Mouse (Mus musculus): Measurements from ENCODE around the gene Gm9958. TPM values are rescaled to one million over a fixed set of nuclear protein-coding genes. Genes with fewer than 3 reads are reported as not detected.

The Gm9958 gene
- total RNA-seq (2021): 1 to 10 TPM; 1.5 to 2.4 TPM
- long read RNA-seq, partial matches to known transcripts: 0 of 1 reads
- long read RNA-seq, other reads (novel, unspliced or antisense): 0 of 1 reads

DNA sequence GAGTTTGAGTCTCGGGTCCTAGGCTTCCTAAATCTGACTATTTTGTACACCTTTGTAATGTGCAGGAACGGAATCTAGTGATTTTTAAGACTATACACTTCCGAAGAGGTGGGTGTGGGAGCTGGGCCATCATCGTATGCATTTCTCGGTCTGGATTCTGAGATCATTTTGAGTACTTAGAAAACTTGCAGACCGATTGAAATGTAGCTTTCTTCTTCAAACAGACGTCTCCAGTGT, at the start of gene Gm9958:
Gene Gm9958 (plus strand): TSS at position 138 of the 237 bp plus-strand sequence.
- DNase-seq (ENCODE audit: low spot score in 2 of 2): no peak

DNA sequence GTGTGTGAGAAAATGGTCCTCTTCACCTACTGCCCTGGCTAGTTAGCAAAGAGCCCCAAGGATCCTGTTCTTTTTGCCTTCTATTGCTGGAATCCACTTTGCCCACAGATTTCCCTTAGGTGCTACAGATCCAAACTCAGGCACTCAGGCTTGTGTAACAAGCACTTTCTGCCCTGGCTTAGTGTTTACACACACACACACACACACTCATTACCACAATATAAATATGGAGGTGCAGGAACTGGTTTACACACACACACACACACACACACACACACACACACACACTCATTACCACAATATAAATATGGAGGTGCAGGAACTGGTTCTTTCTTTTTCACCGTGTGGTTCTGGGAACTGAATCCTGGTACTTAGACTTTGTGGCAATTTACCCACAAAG, 35.9 kb upstream of the Gm9958 start:
- DNase-seq (ENCODE audit: low spot score in 2 of 2): no peak

DNA sequence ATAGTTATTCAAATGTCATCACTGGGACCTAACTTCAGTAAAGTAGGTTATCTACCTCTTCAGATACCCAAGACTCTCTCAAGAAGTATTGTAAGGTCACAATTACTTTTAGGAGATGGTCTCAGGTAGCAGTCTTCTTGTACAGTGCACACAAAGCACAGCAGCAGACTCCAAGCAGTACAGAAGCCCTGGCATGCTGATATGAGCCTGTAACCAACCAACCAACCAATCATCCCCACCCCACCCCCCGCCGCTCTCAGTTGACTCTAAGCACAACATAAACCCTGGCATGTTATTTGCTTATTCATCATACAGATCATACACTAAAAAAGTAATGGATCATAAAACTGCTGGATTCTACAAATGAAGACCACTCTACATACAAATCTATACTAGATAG, 34.5 kb upstream of the Gm9958 start:
- no peak for DNase-seq (ENCODE audit: low spot score in 2 of 2)

DNA sequence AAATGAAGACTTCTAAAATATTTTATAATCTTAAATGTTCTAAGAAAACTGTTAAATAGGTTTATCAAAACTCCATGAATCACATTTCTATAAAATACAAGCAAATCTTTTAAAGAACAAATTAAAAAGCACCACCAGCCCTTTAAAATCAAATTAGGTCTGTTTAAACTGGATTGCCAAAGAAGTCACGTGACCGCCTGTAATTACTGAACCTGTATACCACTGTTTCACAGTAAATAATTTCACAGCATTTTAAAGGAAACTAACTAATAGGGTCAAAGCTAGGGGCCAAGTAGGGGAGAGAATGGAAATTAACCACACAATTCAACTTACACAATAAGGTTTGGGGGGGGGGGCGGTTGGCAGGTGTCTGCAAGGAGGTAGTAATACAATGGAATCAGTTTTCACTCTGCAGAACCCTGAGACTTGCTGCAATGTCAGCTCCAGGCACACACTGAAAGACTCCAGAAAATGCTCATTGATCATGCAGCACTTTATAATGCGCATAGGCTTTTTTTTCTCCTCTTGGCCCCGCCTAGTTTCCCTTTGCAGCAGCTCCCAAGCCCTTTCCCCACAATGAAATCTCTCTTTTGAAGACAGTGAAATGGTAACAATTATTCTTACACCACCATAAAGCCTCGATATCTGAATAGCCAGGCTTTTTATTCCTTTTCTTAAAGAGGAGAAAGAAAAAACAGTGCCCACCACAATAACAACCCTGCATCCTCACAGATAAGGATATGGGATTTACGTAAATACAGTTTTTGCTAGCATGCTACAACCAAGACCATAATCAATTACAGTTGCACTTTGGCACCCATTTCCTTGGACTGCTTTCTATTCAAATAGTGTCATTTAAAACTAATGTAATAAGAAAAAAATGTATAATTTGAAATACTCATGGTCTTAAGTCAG, 28.6 kb upstream of the Gm9958 start:
- no peak for DNase-seq (ENCODE audit: low spot score in 2 of 2)

DNA sequence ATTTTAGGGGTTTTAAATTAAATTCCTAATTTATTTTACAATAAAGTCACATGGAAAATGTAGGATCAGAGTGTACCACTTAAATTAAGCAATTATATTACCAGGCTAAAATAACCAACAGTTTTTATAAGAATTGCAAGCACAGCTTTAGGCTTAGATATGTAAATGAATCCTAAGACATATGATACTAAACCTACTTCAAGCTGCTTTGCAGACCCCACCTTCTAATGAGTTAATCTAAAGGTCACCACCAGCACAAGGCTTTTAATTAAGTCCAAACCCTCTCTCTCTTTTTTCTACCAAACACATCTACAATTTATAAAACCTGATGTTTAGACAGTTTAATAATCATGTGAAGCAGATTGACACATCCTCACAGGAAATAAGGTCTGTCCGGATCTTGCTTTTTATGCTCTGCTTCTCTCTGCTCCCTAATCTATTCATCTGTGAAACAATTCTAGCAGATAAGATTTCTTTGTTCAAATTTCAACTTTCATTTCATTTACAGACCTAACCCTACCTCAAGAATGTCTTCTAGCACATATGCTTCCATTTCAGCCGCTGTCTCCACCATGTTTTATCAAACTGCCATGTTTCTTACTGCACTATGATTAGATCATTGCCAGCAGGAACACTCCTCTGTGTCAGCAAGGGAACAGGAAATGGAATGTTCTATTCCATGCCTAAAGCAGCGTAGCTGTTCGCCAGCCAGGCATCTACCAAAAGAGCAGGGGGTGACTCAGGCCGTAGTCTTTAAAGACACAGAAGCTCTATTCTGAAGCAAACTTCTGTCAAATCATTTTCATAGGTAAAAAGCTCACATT, 27.7 kb upstream of the Gm9958 start:
- peak; percentile 56 to 65 for DNase-seq (ENCODE audit: low spot score in 2 of 2)

DNA sequence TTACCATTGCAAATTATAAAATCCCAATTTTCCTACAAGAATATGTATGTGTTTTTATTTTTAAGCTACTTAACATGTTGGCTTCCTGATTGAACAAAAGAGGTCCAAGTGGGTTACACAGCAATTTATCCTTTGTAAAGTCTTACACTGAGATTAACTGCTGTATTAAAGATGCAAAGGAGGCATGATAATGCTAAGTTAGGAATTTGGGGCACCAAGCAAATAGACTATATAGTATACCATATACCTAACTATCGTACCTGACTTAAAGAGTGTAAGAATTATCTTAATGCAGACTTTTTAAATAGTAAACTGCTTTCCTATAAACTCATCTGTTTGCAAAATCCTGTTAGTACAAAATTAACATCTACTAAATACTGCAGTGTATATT, 27.1 kb upstream of the Gm9958 start:
- no peak for DNase-seq (ENCODE audit: low spot score in 2 of 2)

DNA sequence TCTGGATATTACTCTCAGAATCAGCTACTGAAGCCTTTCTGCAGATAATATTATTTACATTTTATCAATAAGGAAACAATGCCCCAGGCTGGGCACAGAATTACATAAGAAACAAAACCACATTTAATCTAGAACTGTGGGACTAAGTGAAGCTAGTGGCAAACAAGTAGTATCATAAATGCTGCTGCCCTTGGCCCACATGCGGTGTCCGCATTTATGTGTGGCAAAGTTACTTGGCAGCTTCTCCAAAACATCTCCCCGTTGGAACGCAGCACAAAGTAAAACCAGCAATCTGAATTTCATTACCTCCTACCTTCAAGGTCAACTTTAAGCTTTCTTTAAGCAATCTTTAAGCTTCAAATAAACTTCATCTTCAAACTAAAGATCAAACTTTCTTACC, 26.2 kb upstream of the Gm9958 start:
- no peak for DNase-seq (ENCODE audit: low spot score in 2 of 2)

DNA sequence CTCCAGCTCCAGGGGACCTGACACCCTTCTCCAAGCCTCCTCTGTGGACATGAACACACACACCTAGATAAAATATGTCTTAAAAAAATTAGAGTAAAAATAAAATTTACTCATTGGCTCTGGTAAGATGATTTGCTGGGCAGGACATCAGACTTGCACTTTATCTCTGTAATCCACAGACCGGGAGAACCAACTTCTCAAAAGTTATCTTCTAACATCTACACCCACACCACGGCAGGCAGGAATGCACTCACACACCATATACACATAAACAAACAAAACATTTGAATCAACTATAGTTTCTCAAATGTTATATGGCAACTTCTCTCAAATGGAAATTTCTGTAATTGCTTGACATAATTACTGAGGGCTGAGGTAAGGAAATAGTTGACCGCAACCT, 20.1 kb upstream of the Gm9958 start:
- no peak for DNase-seq (ENCODE audit: low spot score in 2 of 2)

DNA sequence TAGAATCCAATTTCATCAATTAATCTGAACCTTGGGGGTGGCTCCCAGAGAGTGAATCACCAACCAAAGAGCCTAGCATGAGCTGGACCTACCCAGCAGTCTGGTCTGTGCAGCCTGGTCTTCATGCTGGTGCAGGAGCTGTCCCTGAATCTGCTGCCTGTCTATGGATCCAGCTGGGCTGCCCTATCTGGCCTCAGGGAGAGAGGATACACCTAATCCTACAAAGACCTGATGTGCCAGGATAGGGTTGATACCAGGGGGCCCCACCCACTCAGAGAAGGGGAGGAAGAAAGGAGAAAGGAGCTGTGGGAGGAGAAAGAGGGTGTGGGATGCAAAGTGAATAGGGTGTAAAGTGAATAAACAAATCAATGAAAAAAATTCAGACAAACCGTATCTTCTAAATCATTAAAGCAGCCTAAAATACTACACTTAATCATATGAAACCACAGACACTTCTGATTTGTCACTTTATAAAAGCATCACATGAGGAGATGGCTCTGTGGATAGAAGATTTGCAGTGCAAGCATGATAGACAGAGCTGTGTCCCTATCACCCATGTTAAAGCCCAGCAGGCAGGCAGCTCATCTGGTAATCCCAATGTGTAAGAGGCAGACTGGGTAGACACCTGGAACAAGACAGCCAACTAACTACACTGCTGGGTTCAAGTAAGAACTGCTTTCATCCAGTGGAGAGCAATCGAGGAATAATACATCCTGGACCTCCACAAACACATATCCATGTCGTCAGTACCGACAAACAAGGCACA, 13.3 kb upstream of the Gm9958 start:
- DNase-seq (ENCODE audit: low spot score in 2 of 2): no peak

DNA sequence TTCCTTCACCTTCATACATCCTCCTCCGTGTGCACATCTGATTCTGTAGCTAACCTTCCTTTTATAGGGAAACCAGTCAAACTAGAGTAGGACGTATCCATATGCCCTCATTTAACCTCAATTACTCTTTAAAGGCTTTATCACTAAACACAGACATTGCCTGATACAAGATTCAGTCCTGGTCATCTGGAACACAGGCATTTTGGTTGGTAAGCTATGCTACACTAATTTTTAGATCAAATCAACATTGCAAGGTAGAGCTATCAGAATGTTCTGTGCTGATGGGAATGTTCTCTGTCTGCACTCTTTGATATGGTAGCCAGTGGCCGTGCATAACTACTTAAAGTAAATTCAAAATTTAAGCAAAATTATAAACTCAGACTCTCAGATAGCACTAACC, 11.2 kb upstream of the Gm9958 start:
- no peak for DNase-seq (ENCODE audit: low spot score in 2 of 2)

DNA sequence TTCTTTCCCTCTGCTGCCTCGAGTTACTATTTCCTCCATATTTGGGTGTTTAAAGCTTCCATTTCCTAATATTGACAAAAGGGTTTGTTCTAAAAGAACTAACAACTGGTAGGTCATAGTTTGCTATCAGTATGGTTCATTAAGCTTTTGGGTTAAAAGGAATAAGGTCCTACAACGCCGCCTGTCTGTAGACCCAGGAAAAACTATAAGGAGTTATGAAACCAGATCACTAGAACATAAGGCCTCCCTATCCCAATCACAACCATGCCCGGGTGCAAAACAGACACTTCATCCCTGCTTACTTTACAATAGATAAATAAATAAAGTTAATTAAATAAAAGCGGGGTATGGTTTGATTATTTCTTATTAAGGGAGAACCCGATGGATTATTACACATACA, 2.5 kb upstream of the Gm9958 start:
- peak; percentile 74 to 75 for DNase-seq (ENCODE audit: low spot score in 2 of 2)

DNA sequence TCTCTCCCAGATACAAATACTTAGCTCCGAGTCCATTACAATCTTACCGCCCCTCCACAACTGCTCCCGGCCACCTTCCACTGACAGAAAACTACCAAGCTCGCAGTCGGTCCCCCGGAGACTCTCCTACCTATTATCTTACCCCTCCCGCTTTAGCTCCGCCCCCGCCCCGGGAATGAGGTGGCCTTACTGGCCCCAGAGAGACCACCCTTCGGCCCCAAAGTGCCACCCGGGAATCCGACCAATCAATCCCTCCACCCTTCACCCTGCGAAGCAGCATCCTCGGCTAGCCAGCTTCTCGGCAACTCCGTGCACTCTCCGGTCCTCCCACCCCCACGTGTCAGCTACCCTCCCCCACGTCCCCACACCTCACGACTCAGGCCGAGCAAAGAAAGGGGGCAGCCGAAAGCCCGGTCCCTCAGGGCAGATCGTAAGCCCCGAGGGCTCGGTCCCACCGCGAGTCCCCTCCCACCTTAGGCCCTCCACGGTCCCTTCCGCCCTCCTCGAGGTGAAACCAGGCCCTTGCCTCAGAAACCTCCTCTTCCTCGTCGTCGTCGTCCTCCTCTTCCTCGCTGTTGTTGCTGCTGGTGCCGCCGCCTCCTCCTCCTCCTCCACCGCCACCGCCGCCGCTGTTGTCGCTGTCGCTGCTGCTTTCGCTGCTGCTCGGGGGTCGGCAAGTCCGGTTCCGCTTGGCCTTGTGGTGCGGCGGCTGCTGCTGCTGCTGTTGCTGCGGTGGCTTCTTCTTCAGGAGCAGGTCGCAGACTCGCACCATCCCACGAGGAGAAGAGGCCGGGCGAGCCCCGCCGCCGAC, 1.7 kb upstream of the Gm9958 start:
- peak; percentile 44 to 62 for DNase-seq (ENCODE audit: low spot score in 2 of 2)

DNA sequence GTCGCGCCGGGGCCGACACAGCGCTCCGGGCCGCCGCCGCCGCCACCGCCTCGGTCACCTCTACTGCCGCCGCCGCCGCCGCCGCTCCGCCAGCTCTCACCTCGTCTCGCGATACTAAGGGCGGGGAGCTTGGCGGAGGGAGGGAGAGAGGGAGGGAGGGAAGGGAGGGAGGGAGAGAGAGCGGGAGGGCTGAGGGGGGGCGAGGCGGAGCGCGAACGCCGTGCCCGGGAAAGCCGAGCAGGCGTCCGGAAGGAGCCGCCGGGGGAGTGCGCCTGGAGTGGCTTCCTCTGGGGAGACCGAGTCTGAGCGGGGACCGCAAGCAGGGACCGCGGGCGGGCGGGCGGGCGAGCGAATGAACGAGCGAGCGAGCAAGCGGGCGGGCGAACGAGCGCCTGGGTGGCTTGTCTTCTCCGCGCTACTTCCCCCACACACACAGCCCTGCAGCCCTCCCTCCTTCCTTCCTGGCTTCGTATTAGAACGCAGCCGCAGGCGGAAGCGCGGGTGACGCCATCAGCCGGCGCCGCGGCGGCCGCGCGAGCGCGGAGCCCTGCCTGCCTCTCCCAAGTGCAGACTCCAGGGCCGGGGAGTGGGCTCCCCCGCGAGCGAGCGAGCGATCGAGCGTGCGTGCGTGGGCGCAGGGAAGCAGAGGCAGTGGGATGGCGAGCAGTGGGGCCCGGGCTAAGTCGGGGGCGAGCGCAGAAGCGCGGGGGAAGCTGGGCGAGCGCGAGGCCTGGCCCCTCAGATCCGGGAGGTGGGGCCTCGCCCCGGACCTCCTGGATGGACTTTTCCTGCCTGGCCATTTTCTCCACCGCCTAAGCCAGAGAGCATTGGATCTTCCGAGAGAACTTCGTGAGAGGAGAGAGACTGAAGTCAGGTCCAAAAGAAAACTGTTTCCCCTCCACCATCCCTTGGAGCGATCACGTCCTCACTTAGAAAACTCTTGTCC, 610 bp upstream of the Gm9958 start, which contains the start of gene Ankrd17:
Gene Ankrd17 (minus strand): TSS at position 457 of the 946 bp plus-strand sequence.
- peak; percentile 84 to 90 for DNase-seq (ENCODE audit: low spot score in 2 of 2)

DNA sequence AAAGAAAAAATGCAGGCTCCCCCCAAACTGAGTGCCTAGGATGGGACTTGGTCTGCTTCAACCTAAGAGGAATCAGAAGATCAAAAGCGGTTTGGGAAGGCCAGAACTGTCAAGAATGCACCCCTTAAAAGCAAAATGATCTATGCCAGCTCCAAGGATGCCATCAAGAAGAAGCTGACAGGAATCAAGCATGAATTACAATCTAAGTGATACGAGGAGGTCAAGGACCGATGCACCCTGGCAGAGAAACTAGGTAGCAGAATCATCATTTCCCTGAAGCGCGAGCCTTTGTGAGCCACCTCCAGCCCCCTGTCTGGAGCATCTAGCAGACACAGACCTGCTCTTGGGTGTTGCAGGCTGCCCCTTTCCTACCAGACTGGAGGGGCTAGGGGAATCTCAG, 3.4 kb downstream of the Gm9958 start:
- DNase-seq (ENCODE audit: low spot score in 2 of 2): no peak

DNA sequence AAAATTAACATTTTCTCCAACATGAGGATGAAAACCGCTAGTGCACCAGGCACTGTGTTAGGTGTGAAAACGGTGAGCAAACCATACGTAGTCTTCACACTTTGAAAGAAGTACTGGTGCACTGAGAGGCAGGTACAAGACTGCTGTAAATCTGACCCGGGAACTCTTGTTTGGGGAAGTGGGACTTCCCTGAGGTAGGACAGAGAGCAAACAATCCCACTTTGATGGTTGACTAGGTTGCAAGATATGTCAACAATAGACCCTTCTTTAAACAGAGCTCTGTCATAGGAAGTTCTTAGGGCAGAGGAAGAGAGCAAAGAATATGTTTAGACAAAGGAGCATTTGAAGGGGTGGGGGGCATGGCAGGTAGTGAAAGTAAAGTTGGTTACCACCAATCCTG, 6.7 kb downstream of the Gm9958 start:
- DNase-seq (ENCODE audit: low spot score in 2 of 2): no peak

DNA sequence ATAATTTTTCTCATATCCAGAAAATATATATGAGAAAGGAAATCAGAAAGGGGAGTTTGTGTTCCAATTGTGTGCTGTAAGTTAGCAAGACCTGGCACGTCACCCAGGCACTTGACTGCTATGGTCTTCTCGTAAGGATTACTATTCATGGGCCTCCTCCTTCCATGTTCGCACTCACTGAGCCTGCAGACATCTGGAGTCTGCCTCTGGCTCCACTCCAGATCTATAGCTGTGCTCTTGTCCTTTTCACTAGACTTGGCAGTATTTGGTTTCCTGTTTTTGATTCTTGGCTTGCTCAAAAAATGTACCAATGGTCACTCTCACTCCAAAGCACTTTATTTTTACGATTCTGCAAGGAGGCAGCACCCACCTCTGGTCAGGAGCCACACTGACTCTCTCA, 14.5 kb downstream of the Gm9958 start:
- no peak for DNase-seq (ENCODE audit: low spot score in 2 of 2)

DNA sequence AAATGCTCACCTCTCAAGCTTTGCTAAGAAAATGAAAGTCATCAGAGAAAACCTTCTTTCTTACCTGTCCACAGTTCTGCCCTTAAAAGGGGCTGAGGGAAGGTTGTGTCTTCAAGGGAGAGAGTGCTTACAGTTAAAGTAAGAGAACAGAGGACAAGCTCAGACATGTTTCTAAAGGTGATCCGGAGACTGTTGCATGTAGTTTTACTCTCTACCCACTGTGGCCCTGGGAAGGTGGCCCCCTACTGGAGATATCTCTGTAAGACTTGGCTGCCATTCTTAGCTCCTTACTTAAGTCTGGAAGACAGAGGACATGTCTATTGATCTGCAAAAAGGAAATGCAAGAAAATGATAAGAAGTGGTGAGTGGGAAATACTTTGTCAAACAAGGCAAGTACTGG, 16.1 kb downstream of the Gm9958 start:
- no peak for DNase-seq (ENCODE audit: low spot score in 2 of 2)

DNA sequence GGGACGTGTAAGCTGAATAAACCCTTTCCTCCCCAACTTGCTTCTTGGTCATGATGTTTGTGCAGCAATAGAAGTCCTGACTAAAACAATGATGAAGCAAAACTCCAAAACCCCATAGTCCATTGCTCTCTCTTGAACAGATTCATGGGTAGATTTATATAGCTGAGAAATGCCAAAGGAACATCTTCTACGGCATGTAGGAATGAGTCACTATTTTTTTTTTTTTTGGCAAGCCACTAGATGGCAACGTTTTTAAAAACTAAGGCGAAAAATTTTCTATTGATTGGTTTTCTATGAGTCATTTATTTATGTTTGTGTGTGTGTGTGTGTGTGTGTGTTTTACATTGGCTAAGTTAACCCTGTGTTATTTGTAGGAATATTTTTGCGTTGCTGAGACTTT, 26.8 kb downstream of the Gm9958 start:
- no peak for DNase-seq (ENCODE audit: low spot score in 2 of 2)

DNA sequence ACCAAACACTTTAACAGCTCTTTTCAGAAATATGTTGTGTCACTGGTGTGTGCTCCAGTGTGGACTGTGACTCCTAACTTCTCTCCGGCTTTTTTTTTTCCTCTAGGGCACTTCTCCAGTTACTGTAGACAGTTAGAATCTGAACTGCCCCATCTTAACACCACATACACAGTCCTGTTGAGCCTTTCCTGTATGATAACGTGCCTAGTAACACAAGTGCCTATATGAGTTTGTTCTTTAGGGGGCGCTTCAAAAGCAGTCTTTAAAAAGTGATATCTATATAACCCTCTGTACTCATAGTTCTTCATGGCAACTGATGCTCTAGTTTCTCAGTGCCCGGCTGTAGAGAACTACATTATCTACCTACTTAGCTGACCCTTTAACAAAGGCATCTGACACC, 27.3 kb downstream of the Gm9958 start:
- DNase-seq (ENCODE audit: low spot score in 2 of 2): no peak

DNA sequence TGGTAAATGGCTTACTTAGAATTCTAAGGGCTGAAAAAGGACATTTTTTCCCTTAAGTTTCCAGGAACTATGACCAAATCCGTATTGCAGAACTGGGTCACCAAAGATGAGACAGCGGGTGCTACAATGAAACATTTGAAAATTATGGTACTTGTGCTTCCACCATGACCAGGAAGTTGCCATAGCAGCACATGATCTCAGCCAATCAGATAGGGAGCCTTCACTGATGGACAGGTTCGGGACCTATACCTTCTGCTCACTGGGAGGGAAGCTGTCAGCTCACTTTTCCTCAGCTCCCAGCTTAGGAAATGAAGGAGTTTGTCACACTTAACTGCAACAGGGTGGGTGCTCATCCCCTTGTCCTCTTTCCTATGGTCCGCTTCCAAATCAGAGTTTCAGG, 29.8 kb downstream of the Gm9958 start:
- DNase-seq (ENCODE audit: low spot score in 2 of 2): no peak
